Mouse (Mus musculus): ENCODE measurements around the gene Zfp108.

GRCm38 (mm10) chr7:24210296-24210695 lies 44.3 kb upstream of the Zfp108 start:
- TF ChIP-seq CTCF (IDR thresholded peaks at IDR 0.05; ENCODE audit: borderline replicate concordance, control insufficient read depth, extremely low read depth, insufficient read depth, low read length, poor library complexity): no peak
- TF ChIP-seq POLR2A (IDR thresholded peaks at IDR 0.05; ENCODE audit: control insufficient read depth, extremely low read depth, insufficient read depth, low read length, poor library complexity): no peak

Data from thymus, adult 2 months (tissue).